Mouse (Mus musculus): ENCODE results near the gene Ccdc34.

The Ccdc34 gene

GRCm38 (mm10) chr2:110179669-110180315 is 162.2 kb downstream of the Ccdc34 start:
- DNase-seq (ENCODE audit: low spot score in 2 of 2): no peak

GRCm38 (mm10) chr2:110180316-110180670 is 162.7 kb downstream of the Ccdc34 start:
- DNase-seq (ENCODE audit: low spot score in 2 of 2): no peak

- no peak for DNase-seq (ENCODE audit: low spot score in 2 of 2)
Measured at GRCm38 (mm10) chr2:110181666-110182065, 164.0 kb downstream of the Ccdc34 start.

- no peak for DNase-seq (ENCODE audit: low spot score in 2 of 2)
Measured at GRCm38 (mm10) chr2:110182248-110182647, 164.6 kb downstream of the Ccdc34 start.

- no peak for DNase-seq (ENCODE audit: low spot score in 2 of 2)
Measured at GRCm38 (mm10) chr2:110182795-110183486, 165.3 kb downstream of the Ccdc34 start.

GRCm38 (mm10) chr2:110184071-110184470 is 166.5 kb downstream of the Ccdc34 start:
- DNase-seq (ENCODE audit: low spot score in 2 of 2): no peak

- DNase-seq (ENCODE audit: low spot score in 2 of 2): no peak
Measured at GRCm38 (mm10) chr2:110186427-110186980, 168.9 kb downstream of the Ccdc34 start.

- DNase-seq (ENCODE audit: low spot score in 2 of 2): no peak
Measured at GRCm38 (mm10) chr2:110188696-110189397, 171.2 kb downstream of the Ccdc34 start.

- DNase-seq (ENCODE audit: low spot score in 2 of 2): no peak
Measured at GRCm38 (mm10) chr2:110190416-110190815, 172.8 kb downstream of the Ccdc34 start.

- DNase-seq (ENCODE audit: low spot score in 2 of 2): no peak
Measured at GRCm38 (mm10) chr2:110191186-110191690, 173.6 kb downstream of the Ccdc34 start.

- no peak for DNase-seq (ENCODE audit: low spot score in 2 of 2)
Measured at GRCm38 (mm10) chr2:110191965-110192701, 174.5 kb downstream of the Ccdc34 start.

- DNase-seq (ENCODE audit: low spot score in 2 of 2): no peak
Measured at GRCm38 (mm10) chr2:110192702-110193312, 175.2 kb downstream of the Ccdc34 start.

GRCm38 (mm10) chr2:110196551-110196950 is 178.9 kb downstream of the Ccdc34 start:
- DNase-seq (ENCODE audit: low spot score in 2 of 2): no peak

GRCm38 (mm10) chr2:110199648-110200047 is 182.0 kb downstream of the Ccdc34 start:
- DNase-seq (ENCODE audit: low spot score in 2 of 2): no peak

GRCm38 (mm10) chr2:110201770-110202169 is 184.2 kb downstream of the Ccdc34 start:
- DNase-seq (ENCODE audit: low spot score in 2 of 2): no peak

GRCm38 (mm10) chr2:110202716-110203497 is 185.3 kb downstream of the Ccdc34 start:
- no peak for DNase-seq (ENCODE audit: low spot score in 2 of 2)

GRCm38 (mm10) chr2:110204169-110204568 is 186.6 kb downstream of the Ccdc34 start:
- DNase-seq (ENCODE audit: low spot score in 2 of 2): no peak

- peak; percentile 62 to 71 for DNase-seq (ENCODE audit: low spot score in 2 of 2)
Measured at GRCm38 (mm10) chr2:110204705-110205318, 187.2 kb downstream of the Ccdc34 start.

GRCm38 (mm10) chr2:110210508-110211496 is 193.2 kb downstream of the Ccdc34 start:
- DNase-seq (ENCODE audit: low spot score in 2 of 2): peak in 1 of 2 experiments; percentile 26
